Mouse (Mus musculus) c-Kit-positive CD71-positive TER-119-negative erythroid progenitor cells, embryonic 14.5 days (primary cell): ENCODE measurements around the gene Zfp719.

Experiments
- DNase-seq: peaks from one replicate; pipeline ENCODE4 v3.0.0-alpha.2; 2013; ENCODE audit warnings: low read depth

Zfp719 gene

GRCm38 (mm10) chr7:43607743-43608287, 28.4 kb downstream of the Zfp719 start:
- DNase-seq: no peak

- DNase-seq: no peak
Observed at GRCm38 (mm10) chr7:43608316-43608824, 29.0 kb downstream of the Zfp719 start.

GRCm38 (mm10) chr7:43613816-43614551, 34.6 kb downstream of the Zfp719 start:
- DNase-seq: no peak

GRCm38 (mm10) chr7:43622927-43623326, 43.5 kb downstream of the Zfp719 start:
- no peak for DNase-seq

- no peak for DNase-seq
Observed at GRCm38 (mm10) chr7:43623819-43624218, 44.4 kb downstream of the Zfp719 start.

- no peak for DNase-seq
Observed at GRCm38 (mm10) chr7:43625065-43625464, 45.7 kb downstream of the Zfp719 start.

- DNase-seq: no peak
Observed at GRCm38 (mm10) chr7:43625794-43626422, 46.5 kb downstream of the Zfp719 start.

- DNase-seq: no peak
Observed at GRCm38 (mm10) chr7:43633940-43634339, 54.5 kb downstream of the Zfp719 start.

GRCm38 (mm10) chr7:43634500-43634899, 55.1 kb downstream of the Zfp719 start, which contains the start of gene Ceacam18:
TSS of gene Ceacam18 (plus strand) at chr7:43634707.
- DNase-seq: no peak

GRCm38 (mm10) chr7:43636194-43636593, 56.8 kb downstream of the Zfp719 start:
- no peak for DNase-seq

GRCm38 (mm10) chr7:43637118-43637517, 57.7 kb downstream of the Zfp719 start:
- DNase-seq: no peak

GRCm38 (mm10) chr7:43642587-43642986, 63.2 kb downstream of the Zfp719 start:
- no peak for DNase-seq
